In genomic region chr15:78850059-78850824, GRCm38 (mm10) we compare ENCODE assay signal across 16 mouse cellular contexts. TPM values are rescaled to one million over a fixed set of nuclear protein-coding genes. Genes with fewer than 3 reads are reported as not detected.
DNase-seq lines count a peak whose midpoint lies in the region; ATAC-seq lines count a peak whose summit lies in the region.
"Had no signal": no experiment of that assay in that cellular context is flagged by ENCODE, and none has a peak within 500 bp of the region (broad histone marks: within the 10 kb centered on the region; RNA-seq: fewer than 3 reads in every experiment).

No protein-coding gene starts in this region.

- H3K27me3 ChIP-seq in heart, embryonic 13.5 days (replicated peaks), result no peaks in the 10 kb centered on the region
- no peaks in the 10 kb centered on the region for H3K27me3 ChIP-seq in heart, embryonic 12.5 days (replicated peaks)
- H3K27me3 ChIP-seq in intestine, embryonic 14.5 days (replicated peaks; ENCODE audit: control insufficient read depth, insufficient read depth, low read length), result no peaks in the 10 kb centered on the region
- H3K27me3 ChIP-seq in stomach, embryonic 15.5 days (replicated peaks), result no peaks in the 10 kb centered on the region
- H3K27me3 ChIP-seq: midbrain, embryonic 15.5 days had no signal

- no peak overlapping the region; the same call in 1 of the 2 replicates for H3K27ac ChIP-seq in heart, embryonic 13.5 days (replicated peaks)
- no peak overlapping the region for H3K27ac ChIP-seq in heart, embryonic 12.5 days (ENCODE audit: poor library complexity, severe bottlenecking)
- peak overlapping the region; percentile 34 for H3K27ac ChIP-seq in intestine, embryonic 14.5 days (ENCODE audit: low read depth)
- H3K27ac ChIP-seq in stomach, embryonic 15.5 days, result peak overlapping the region; percentile 91
- H3K27ac ChIP-seq: midbrain, embryonic 15.5 days had no signal

- H3K9ac ChIP-seq in heart, embryonic 13.5 days, result 0 out of 2 replicates have a peak overlapping the region, but pooled peaks have one; percentile 10
- H3K9ac ChIP-seq in heart, embryonic 12.5 days, result no peak overlapping the region
- H3K9ac ChIP-seq in intestine, embryonic 14.5 days (ENCODE audit: low read length), result no peak overlapping the region
- no peak overlapping the region for H3K9ac ChIP-seq in stomach, embryonic 15.5 days
- H3K9ac ChIP-seq: liver, postnatal 0 days; midbrain, embryonic 15.5 days had no signal

- H3K4me3 ChIP-seq in heart, embryonic 13.5 days, result no peak overlapping the region
- no peak overlapping the region for H3K4me3 ChIP-seq in heart, embryonic 12.5 days
- no peak overlapping the region for H3K4me3 ChIP-seq in intestine, embryonic 14.5 days (ENCODE audit: low read depth, low read length)
- H3K4me3 ChIP-seq in stomach, embryonic 15.5 days (replicated peaks), result no peak overlapping the region
- H3K4me3 ChIP-seq: midbrain, embryonic 15.5 days had no signal

- WGBS in heart, embryonic 13.5 days, result 63% methylated on average over 15 of the region's 15 CpGs
- 59% methylated on average over 15 of the region's 15 CpGs for WGBS in heart, embryonic 12.5 days
- 46% methylated on average over 14 of the region's 15 CpGs for WGBS in intestine, embryonic 14.5 days
- WGBS in stomach, embryonic 15.5 days, result 56% methylated on average over 14 of the region's 15 CpGs

- peak; percentile 7; the same call in 1 of the 2 replicates for ATAC-seq in heart, embryonic 13.5 days (ENCODE audit: extremely low read depth, insufficient number of reproducible peaks, low FRiP score, low TSS enrichment)
- ATAC-seq in heart, embryonic 12.5 days (ENCODE audit: insufficient number of reproducible peaks, low FRiP score), result no peak
- peak; percentile 45 for ATAC-seq in intestine, embryonic 14.5 days (replicated peaks; ENCODE audit: low FRiP score, low TSS enrichment, low read depth)
- peak; percentile 74 for ATAC-seq in stomach, embryonic 15.5 days (ENCODE audit: insufficient read depth, low FRiP score, low read depth)
- ATAC-seq: CD4-positive, CD25-positive, alpha-beta regulatory T cell, adult 4 months; forebrain, embryonic 14.5 days; liver, postnatal 0 days; midbrain, embryonic 15.5 days had no signal

- no peaks in the 10 kb centered on the region for H3K9me3 ChIP-seq in heart, embryonic 13.5 days
- no peaks in the 10 kb centered on the region for H3K9me3 ChIP-seq in heart, embryonic 12.5 days (replicated peaks)
- H3K9me3 ChIP-seq in intestine, embryonic 14.5 days (ENCODE audit: control insufficient read depth, low read length), result no peaks in the 10 kb centered on the region
- no peaks in the 10 kb centered on the region for H3K9me3 ChIP-seq in stomach, embryonic 15.5 days
- H3K9me3 ChIP-seq: midbrain, embryonic 15.5 days had no signal

- peak; percentile 83 for DNase-seq in layer of hippocampus, adult 9-11 months
- no peak for DNase-seq in layer of hippocampus, postnatal 10 days (ENCODE audit: low spot score in 2 of 2)
- DNase-seq in intestine, embryonic 14.5 days (ENCODE audit: low spot score), result no peak
- no peak for DNase-seq in urinary bladder, postnatal 36 days (ENCODE audit: low spot score in 2 of 2)
- no peak for DNase-seq in B cell, adult 2 months
- DNase-seq: cerebellum, adult 8-10 months; gastrocnemius, postnatal 36 days; liver, postnatal 0 days had no signal

- H3K36me3 ChIP-seq in heart, embryonic 13.5 days, result peaks cover 41% of the 10 kb centered on the region
- peaks cover 30% of the 10 kb centered on the region for H3K36me3 ChIP-seq in heart, embryonic 12.5 days
- H3K36me3 ChIP-seq in intestine, embryonic 14.5 days (ENCODE audit: control insufficient read depth, insufficient read depth, low read length), result peaks cover 21% of the 10 kb centered on the region
- no peaks in the 10 kb centered on the region for H3K36me3 ChIP-seq in stomach, embryonic 15.5 days
- H3K36me3 ChIP-seq: midbrain, embryonic 15.5 days had no signal

- H3K4me1 ChIP-seq in heart, embryonic 13.5 days, result peaks cover 56% of the 10 kb centered on the region
- H3K4me1 ChIP-seq in heart, embryonic 12.5 days (replicated peaks), result peaks cover 50% of the 10 kb centered on the region
- H3K4me1 ChIP-seq in intestine, embryonic 14.5 days (replicated peaks; ENCODE audit: control insufficient read depth, insufficient read depth, low read length), result peaks cover 15% of the 10 kb centered on the region
- H3K4me1 ChIP-seq in stomach, embryonic 15.5 days, result peaks cover 39% of the 10 kb centered on the region

- H3K4me2 ChIP-seq in heart, embryonic 13.5 days, result no peak overlapping the region
- no peak overlapping the region for H3K4me2 ChIP-seq in heart, embryonic 12.5 days
- no peak overlapping the region for H3K4me2 ChIP-seq in intestine, embryonic 14.5 days (ENCODE audit: low read length)
- H3K4me2 ChIP-seq in stomach, embryonic 15.5 days, result no peak overlapping the region
- H3K4me2 ChIP-seq: midbrain, embryonic 15.5 days had no signal

RNA-seq across cellular contexts. Expression of gene Lgals2, which starts 5.1 kb away (rescaled TPM):
- polyA plus RNA-seq in heart, embryonic 13.5 days (2015; fragmentation: Nextera tagmentation; extraction: Ambion mirVana), result 0.82 TPM in 1 of 2 replicates, not detected in the other
- polyA plus RNA-seq in heart, embryonic 12.5 days (2016; fragmentation: Nextera tagmentation; extraction: Ambion mirVana), result 0.84 TPM in 1 of 2 replicates, not detected in the other
- not detected for total RNA-seq in layer of hippocampus, postnatal 10 days (2021)
- polyA plus RNA-seq in intestine, embryonic 14.5 days (2014; fragmentation: Nextera tagmentation; extraction: Ambion mirVana), result 776 and 848 TPM in 2 replicates
- 210 and 299 TPM in 2 replicates for polyA plus RNA-seq in stomach, embryonic 15.5 days (2015; fragmentation: Nextera tagmentation; extraction: Ambion mirVana)
- total RNA-seq: gastrocnemius, postnatal 36 days; left cerebral cortex, postnatal 25 days had no signal
- polyA plus RNA-seq: CD4-positive, CD25-positive, alpha-beta regulatory T cell, adult 4 months; forebrain, embryonic 14.5 days had no signal

RNA-seq across cellular contexts. Expression of gene Cdc42ep1, which starts 7.8 kb away (rescaled TPM):
- 34.2 and 36.1 TPM in 2 replicates for polyA plus RNA-seq in heart, embryonic 13.5 days (2015; fragmentation: Nextera tagmentation; extraction: Ambion mirVana)
- 40.5 and 40.8 TPM in 2 replicates for polyA plus RNA-seq in heart, embryonic 12.5 days (2016; fragmentation: Nextera tagmentation; extraction: Ambion mirVana)
- total RNA-seq in layer of hippocampus, postnatal 10 days (2021), result 1 to 10 TPM; 7.6 to 8.5 TPM
- polyA plus RNA-seq in intestine, embryonic 14.5 days (2014; fragmentation: Nextera tagmentation; extraction: Ambion mirVana), result 44.9 and 45.7 TPM in 2 replicates
- 54.1 and 62.1 TPM in 2 replicates for polyA plus RNA-seq in stomach, embryonic 15.5 days (2015; fragmentation: Nextera tagmentation; extraction: Ambion mirVana)
- polyA plus RNA-seq: CD4-positive, CD25-positive, alpha-beta regulatory T cell, adult 4 months had no signal

RNA-seq across cellular contexts. Expression of gene Gga1, which starts 26.7 kb away (rescaled TPM):
- 44.3 and 46.2 TPM in 2 replicates for polyA plus RNA-seq in heart, embryonic 13.5 days (2015; fragmentation: Nextera tagmentation; extraction: Ambion mirVana)
- 54.0 and 54.7 TPM in 2 replicates for polyA plus RNA-seq in heart, embryonic 12.5 days (2016; fragmentation: Nextera tagmentation; extraction: Ambion mirVana)
- 10 to 100 TPM; 56.8 to 58.0 TPM for total RNA-seq in layer of hippocampus, postnatal 10 days (2021)
- 38.1 and 44.4 TPM in 2 replicates for polyA plus RNA-seq in intestine, embryonic 14.5 days (2014; fragmentation: Nextera tagmentation; extraction: Ambion mirVana)
- 47.1 TPM in 2 replicates for polyA plus RNA-seq in stomach, embryonic 15.5 days (2015; fragmentation: Nextera tagmentation; extraction: Ambion mirVana)

RNA-seq across cellular contexts. Expression of gene Card10, which starts 47.4 kb away (rescaled TPM):
- 5.1 and 5.3 TPM in 2 replicates for polyA plus RNA-seq in heart, embryonic 13.5 days (2015; fragmentation: Nextera tagmentation; extraction: Ambion mirVana)
- polyA plus RNA-seq in heart, embryonic 12.5 days (2016; fragmentation: Nextera tagmentation; extraction: Ambion mirVana), result 6.1 and 7.5 TPM in 2 replicates
- 1 to 10 TPM; 5.8 to 6.0 TPM for total RNA-seq in layer of hippocampus, postnatal 10 days (2021)
- polyA plus RNA-seq in intestine, embryonic 14.5 days (2014; fragmentation: Nextera tagmentation; extraction: Ambion mirVana), result 7.3 and 8.6 TPM in 2 replicates
- 6.6 and 7.6 TPM in 2 replicates for polyA plus RNA-seq in stomach, embryonic 15.5 days (2015; fragmentation: Nextera tagmentation; extraction: Ambion mirVana)
- polyA plus RNA-seq: CD4-positive, CD25-positive, alpha-beta regulatory T cell, adult 4 months had no signal

RNA-seq across cellular contexts. Expression of gene Gm49510, which starts 49.2 kb away (rescaled TPM):
- 0.20 and 0.31 TPM in 2 replicates for polyA plus RNA-seq in heart, embryonic 13.5 days (2015; fragmentation: Nextera tagmentation; extraction: Ambion mirVana)
- 0.15 and 0.47 TPM in 2 replicates for polyA plus RNA-seq in heart, embryonic 12.5 days (2016; fragmentation: Nextera tagmentation; extraction: Ambion mirVana)
- total RNA-seq in layer of hippocampus, postnatal 10 days (2021), result not detected
- 0.62 and 0.86 TPM in 2 replicates for polyA plus RNA-seq in intestine, embryonic 14.5 days (2014; fragmentation: Nextera tagmentation; extraction: Ambion mirVana)
- polyA plus RNA-seq in stomach, embryonic 15.5 days (2015; fragmentation: Nextera tagmentation; extraction: Ambion mirVana), result 0.42 and 0.52 TPM in 2 replicates
- total RNA-seq: adrenal gland, postnatal 36 days; gastrocnemius, postnatal 36 days had no signal
- polyA plus RNA-seq: CD4-positive, CD25-positive, alpha-beta regulatory T cell, adult 4 months; forebrain, embryonic 14.5 days; midbrain, embryonic 15.5 days had no signal

Comparison
In these comparisons a context has a peak if more than half of its experiments do, and no peak if none do; other contexts are left out.
1. H3K27ac ChIP-seq: peak in intestine, embryonic 14.5 days (single experiment) and stomach, embryonic 15.5 days (single experiment); none in heart, embryonic 13.5 days (single experiment) and heart, embryonic 12.5 days (single experiment).
2. RNA of gene Lgals2, which starts 5.1 kb away (polyA plus RNA-seq): 776 to 848 TPM in intestine, embryonic 14.5 days and 210 to 299 TPM in stomach, embryonic 15.5 days; 0.84 TPM in heart, embryonic 12.5 days and 0.82 TPM in heart, embryonic 13.5 days; every median in the first group is over 100 times any median in the second.